ENCODE assay signal across 9 mouse cellular contexts in the genomic region with DNA sequence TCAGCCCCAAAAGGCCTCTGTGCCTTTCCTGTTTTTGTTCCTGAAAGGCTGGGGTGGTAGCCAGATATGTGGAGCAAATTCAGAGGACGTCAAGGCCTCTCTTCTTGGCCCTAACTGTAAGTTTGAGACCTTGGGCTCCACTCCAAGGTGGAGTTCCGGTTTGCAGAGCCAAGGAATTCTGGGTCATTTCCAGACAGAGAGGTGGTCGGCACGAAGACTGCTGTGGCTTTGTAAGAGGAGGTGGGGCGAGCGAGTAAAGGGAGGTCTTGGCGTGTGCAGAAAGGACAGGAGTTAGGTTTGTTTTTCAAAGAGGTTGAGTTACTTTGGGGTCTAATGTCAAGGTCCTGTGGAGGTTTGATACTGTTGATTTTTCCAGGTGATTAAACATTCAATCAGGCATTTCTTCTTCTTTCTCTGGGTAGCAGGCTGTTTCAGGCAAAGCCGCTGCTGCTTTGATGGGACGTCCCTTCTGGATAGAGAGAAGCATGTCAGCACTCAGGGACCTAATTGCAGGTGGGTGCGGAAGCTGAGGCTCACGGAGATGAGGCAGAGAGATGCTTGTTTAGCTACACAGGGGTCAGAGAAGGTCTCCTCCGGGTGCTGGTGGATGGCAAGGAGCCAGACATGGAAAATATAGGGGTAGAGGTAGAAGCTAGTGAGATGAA. TPM values are rescaled to one million over a fixed set of nuclear protein-coding genes. Genes with fewer than 3 reads are reported as not detected.
DNase-seq lines count a peak whose midpoint lies in the region; ATAC-seq lines count a peak whose summit lies in the region.
"Had no signal": no experiment of that assay in that cellular context is flagged by ENCODE, and none has a peak within 500 bp of the region (broad histone marks: within the 10 kb centered on the region; RNA-seq: fewer than 3 reads in every experiment).

No protein-coding gene starts in this region.

- no peak overlapping the region for H3K4me3 ChIP-seq in embryonic facial prominence, embryonic 13.5 days
- no peak overlapping the region for H3K4me3 ChIP-seq in embryonic facial prominence, embryonic 10.5 days
- H3K4me3 ChIP-seq: midbrain, embryonic 12.5 days had no signal

- 0 out of 2 replicates have a peak overlapping the region, but pooled peaks have one; percentile 28 for H3K27ac ChIP-seq in embryonic facial prominence, embryonic 13.5 days
- no peak overlapping the region for H3K27ac ChIP-seq in embryonic facial prominence, embryonic 10.5 days (replicated peaks)
- H3K27ac ChIP-seq: midbrain, embryonic 12.5 days had no signal

- DNase-seq in embryonic facial prominence, embryonic 10.5 days (ENCODE audit: low spot score), result no peak
- peak; percentile 45 for DNase-seq in lung, postnatal 10 days
- DNase-seq in lung, postnatal 25 days (ENCODE audit: low spot score), result no peak
- peak; percentile 35 for DNase-seq in kidney, adult 18-20 months
- DNase-seq in retina, embryonic 14.5 days (ENCODE audit: low spot score), result peak; percentile 18
- DNase-seq in layer of hippocampus, postnatal 36 days, result no peak
- DNase-seq in cerebellum, adult 11-12 months, result no peak

- peak overlapping the region; percentile 7; the same call in 1 of the 2 replicates for H3K4me2 ChIP-seq in embryonic facial prominence, embryonic 13.5 days
- H3K4me2 ChIP-seq: midbrain, embryonic 12.5 days had no signal

- 52% methylated on average over 12 of the region's 12 CpGs for WGBS in embryonic facial prominence, embryonic 13.5 days
- WGBS in embryonic facial prominence, embryonic 10.5 days, result 63% methylated on average over 12 of the region's 12 CpGs

- ATAC-seq in embryonic facial prominence, embryonic 13.5 days (ENCODE audit: insufficient number of reproducible peaks, insufficient read depth, low FRiP score, low TSS enrichment, low read depth), result no peak

- no peaks in the 10 kb centered on the region for H3K9me3 ChIP-seq in embryonic facial prominence, embryonic 13.5 days
- no peaks in the 10 kb centered on the region for H3K9me3 ChIP-seq in embryonic facial prominence, embryonic 10.5 days
- H3K9me3 ChIP-seq: midbrain, embryonic 12.5 days had no signal

- H3K27me3 ChIP-seq in embryonic facial prominence, embryonic 13.5 days, result no peaks in the 10 kb centered on the region
- peaks cover 12% of the 10 kb centered on the region for H3K27me3 ChIP-seq in embryonic facial prominence, embryonic 10.5 days (replicated peaks; ENCODE audit: low read depth, poor library complexity, severe bottlenecking)

- H3K9ac ChIP-seq in embryonic facial prominence, embryonic 13.5 days, result no peak overlapping the region
- H3K9ac ChIP-seq: midbrain, embryonic 12.5 days had no signal

- peaks cover 77% of the 10 kb centered on the region for H3K4me1 ChIP-seq in embryonic facial prominence, embryonic 13.5 days
- peaks cover 44% of the 10 kb centered on the region for H3K4me1 ChIP-seq in embryonic facial prominence, embryonic 10.5 days

- H3K36me3 ChIP-seq in embryonic facial prominence, embryonic 13.5 days, result 0 out of 2 replicates have a peak, but pooled peaks cover 4% of the 10 kb centered on the region
- H3K36me3 ChIP-seq in embryonic facial prominence, embryonic 10.5 days (replicated peaks), result peaks cover 20% of the 10 kb centered on the region
- H3K36me3 ChIP-seq: midbrain, embryonic 12.5 days had no signal

RNA-seq across cellular contexts. Expression of a gene that starts 6.2 kb away (rescaled TPM):
- polyA plus RNA-seq in embryonic facial prominence, embryonic 13.5 days (2015; fragmentation: Nextera tagmentation; extraction: Ambion mirVana), result 15.8 and 17.8 TPM in 2 replicates
- polyA plus RNA-seq in embryonic facial prominence, embryonic 10.5 days (2016; fragmentation: Nextera tagmentation; extraction: Ambion mirVana), result 19.4 and 20.1 TPM in 2 replicates
- 10 to 100 TPM; 14.5 to 18.0 TPM for total RNA-seq in layer of hippocampus, postnatal 36 days (2021)

Comparison
In these comparisons a context has a peak if more than half of its experiments do, and no peak if none do; other contexts are left out.
1. DNase-seq: peak in lung, postnatal 10 days (single experiment), kidney, adult 18-20 months (single experiment) and retina, embryonic 14.5 days (single experiment); none in embryonic facial prominence, embryonic 10.5 days (single experiment), lung, postnatal 25 days (single experiment), layer of hippocampus, postnatal 36 days (0 of 2) and cerebellum, adult 11-12 months (single experiment).